Mouse (Mus musculus): ENCODE measurements around the gene Tap2. TPM values are rescaled to one million over a fixed set of nuclear protein-coding genes. Genes with fewer than 3 reads are reported as not detected.

Tap2 gene
- polyA plus RNA-seq, 2 experiments from 2014 or later, result 78.9 to 260 TPM

DNA sequence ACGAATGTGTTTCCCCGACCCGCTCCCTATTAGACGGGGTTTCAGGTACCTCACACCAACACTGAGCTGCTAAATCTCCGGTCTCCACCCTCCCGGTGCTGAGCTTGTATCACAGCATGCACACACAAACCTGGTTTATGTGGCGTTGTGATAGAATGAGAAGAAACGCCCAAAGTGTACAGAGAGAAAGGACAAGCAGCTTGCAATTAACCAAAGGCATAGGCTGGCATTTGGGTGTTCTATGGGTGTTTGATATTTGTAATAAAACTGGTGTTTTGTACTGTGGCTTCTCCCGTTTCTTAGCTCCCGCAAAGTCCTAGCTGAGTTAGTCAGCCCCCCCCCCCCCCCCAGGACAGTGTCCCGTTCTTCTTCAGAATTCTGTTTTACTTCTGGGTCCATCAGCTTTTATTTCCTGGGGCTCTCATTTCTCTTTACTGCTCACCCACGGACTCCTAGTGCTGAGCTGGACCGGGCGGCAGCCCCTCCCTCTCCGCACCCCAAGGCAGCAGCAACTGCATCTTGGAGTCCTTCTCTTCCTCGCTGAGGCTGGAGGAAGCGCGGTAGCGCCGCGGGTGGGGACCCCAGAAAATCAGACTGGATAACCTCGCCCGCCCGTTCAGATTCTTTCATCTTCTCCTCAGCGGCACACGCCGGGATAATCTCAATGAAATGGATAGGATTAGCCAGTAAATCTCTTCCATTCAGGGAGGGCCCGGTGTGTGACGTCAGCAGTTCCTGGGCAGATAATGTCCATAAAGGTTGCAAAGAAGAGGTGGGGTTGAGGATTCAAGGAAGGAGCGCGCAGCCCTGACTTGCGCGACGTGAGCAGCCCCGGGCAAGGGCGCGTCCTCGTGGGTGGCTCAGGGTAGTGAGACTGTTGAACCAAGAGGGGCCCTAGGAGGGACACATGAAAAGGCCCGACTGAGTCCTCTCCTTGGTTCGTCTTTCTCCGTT lies 6.1 kb upstream of the Tap2 start, which contains the start of gene Psmb8:
Gene Psmb8, plus strand, starts transcription at position 781 of the 954 bp plus-strand sequence.
- peak; percentile 35 for ATAC-seq

DNA sequence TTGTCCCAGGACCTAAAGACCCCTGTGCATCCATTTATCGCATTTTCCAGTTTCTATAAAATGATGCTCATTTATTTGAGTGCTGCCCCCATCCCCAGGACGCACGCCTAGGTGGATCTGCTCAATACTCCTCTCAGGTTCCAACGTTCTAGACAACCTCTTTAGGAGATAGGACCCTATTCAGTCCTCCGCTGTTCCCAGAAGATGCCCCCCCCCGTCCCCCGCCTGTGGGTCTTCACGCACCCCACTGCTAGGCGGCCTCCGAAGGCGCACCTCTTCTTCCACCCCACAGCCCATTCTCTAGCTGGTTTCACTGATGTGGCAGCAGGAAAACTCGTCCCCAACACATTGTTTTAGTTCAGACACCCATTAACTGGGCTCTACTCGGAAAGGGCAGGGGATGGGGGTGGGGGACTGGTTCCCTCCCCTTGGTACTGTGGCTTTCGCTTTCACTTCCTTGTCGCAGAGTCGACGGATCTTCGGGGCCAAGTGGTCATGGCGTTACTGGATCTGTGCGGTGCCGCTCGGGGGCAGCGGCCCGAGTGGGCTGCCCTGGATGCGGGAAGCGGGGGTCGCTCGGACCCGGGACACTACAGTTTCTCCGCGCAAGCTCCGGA lies 5.3 kb upstream of the Tap2 start:
- peak; percentile 72 for ATAC-seq

DNA sequence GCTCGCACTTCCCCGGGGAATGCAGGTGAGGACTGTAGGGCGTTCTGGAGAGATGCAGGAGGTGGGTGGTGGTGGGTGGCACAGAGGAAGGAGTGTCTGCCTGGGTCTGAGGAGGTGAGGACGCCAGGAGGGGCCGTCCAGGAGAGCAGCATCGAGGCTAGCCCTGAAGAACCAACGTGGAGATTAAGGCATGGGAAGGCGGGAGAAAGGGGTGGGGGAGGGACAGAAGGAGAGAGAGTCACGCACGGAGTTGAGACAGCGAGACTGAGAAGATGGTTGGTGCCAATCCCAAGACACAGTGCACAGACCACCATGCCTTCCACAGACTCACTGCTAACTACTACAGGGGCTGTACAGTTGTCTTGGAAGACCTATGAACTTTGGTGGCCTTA lies 4.8 kb upstream of the Tap2 start:
- ATAC-seq, result peak; percentile 8

DNA sequence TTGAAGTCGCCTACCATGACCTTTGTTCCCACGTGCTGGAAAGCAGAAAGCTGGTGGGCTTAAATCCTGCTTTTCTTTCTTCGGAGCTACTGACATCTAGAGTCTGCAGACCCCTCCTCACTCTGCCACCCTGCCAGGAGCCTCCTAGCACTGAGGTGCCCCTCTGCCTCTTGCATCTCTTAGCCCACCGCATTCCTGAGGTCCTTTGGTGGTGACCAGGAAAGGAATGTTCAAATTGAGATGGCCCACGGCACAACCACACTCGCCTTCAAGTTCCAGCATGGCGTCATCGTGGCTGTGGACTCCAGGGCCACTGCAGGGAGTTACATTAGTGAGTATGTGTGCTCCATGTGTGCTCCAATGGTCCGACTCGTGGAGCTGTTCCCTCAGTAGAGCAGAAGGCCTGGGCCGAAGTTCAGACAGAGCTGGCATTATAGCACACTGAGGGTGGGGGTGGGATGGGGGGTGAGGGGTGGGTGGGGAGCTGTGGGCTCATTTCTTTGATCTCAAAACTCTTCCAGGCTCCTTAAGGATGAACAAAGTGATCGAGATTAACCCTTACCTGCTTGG lies 4.2 kb upstream of the Tap2 start:
- ATAC-seq, result no peak

DNA sequence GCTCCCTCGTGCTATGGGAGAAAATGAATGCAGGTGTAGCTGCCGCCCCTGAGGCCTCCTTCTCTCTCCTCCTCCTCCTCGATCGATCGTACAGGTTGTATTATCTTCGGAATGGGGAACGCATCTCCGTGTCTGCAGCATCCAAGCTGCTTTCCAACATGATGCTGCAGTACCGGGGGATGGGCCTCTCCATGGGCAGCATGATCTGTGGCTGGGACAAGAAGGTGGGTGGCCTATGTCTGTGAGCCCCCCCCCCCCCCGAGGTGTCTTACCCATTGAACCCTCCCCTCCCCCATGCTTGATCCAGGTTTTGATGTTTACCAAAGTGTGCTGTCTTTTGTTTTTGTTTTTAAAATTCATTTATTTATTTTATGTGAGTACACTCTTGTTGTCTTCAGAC lies 3.3 kb upstream of the Tap2 start:
- no peak for ATAC-seq

DNA sequence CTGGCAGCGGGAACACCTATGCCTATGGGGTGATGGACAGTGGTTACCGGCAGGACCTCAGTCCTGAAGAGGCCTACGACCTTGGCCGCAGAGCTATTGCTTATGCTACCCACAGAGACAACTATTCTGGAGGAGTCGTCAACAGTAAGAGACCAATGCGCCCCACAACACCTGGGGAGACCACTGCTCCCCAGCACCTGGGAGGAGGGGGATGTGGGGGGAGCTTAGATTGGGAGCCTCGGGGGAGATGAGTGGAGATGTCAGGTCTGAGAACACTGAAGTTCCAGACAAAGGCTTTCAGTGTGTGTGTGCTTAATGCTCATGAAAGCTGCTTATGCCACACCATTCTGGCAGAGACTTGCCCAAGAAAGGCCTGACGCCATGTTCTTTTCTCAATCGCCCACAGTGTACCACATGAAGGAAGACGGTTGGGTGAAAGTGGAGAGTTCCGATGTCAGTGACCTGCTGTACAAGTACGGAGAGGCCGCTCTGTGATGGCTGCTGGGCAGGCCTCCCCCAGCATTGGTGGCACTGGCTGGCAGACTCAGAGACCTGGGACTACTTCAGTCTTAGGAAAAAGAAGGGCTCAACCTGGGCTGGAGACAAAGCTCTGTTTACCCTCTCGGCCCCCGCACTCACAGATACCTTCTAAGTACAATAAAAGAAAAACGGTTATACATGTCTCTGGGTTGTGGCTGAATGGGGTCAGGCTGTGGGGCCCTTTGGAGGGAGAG lies 2.4 kb upstream of the Tap2 start:
- no peak for ATAC-seq

DNA sequence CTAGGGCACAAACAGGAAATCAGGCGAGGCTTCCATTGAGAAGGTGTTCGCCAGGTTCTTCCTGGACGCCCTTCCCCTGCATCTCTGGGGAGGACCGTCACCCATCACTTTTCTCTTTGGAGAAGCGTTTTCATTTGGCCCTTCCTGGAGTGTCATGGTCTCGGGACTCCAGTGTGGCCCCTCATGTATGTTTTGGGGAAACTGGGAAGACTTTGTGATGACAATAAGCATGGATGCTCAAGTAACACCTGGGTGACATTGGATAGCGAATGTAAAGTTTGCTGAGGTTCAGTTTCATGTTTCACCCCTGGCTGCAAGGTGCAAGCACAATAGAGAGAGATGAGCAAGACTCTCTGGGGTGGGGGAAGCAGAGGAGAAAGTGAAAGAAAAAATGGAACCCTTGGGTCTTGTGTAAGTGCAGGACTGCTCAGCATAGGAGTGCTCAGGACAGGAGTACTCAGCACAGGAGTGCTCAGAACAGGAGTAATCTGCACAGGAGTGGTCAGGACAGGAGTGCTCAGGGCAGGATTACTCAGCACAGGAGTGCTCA lies 1.7 kb upstream of the Tap2 start:
- ATAC-seq, result no peak

DNA sequence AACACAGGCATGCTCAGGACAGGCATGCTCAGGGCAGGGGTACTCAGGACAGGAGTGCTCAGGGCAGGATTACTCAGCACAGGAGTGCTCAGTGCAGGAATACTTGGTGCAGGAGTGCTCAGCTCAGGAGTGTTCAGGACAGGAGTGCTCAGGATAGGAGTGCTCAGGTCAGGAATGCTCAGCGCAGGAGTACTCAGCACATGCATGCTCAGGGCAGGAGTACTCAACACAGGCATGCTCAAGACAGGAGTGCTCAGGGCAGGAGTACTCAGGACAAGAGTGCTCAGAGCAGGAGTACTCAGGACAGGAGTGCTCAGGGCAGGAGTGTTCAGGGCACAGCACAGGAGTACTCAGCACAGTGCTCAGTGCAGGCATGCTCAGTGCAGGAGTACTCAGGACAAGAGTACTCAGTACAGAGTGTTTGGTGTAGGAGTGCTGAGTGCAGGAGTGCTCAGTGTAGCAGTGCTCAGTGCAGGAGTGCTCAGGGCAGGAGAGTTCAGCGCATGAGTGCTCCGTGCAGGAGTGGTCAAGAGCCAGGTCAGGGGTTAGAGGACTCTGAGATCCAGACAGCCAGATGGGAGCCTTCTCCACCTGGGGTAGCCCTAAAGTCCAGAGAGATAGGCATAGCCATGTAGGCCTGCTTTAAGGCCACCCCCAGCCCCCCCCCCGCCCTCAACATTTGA lies 426 bp upstream of the Tap2 start:
- no peak for ATAC-seq

DNA sequence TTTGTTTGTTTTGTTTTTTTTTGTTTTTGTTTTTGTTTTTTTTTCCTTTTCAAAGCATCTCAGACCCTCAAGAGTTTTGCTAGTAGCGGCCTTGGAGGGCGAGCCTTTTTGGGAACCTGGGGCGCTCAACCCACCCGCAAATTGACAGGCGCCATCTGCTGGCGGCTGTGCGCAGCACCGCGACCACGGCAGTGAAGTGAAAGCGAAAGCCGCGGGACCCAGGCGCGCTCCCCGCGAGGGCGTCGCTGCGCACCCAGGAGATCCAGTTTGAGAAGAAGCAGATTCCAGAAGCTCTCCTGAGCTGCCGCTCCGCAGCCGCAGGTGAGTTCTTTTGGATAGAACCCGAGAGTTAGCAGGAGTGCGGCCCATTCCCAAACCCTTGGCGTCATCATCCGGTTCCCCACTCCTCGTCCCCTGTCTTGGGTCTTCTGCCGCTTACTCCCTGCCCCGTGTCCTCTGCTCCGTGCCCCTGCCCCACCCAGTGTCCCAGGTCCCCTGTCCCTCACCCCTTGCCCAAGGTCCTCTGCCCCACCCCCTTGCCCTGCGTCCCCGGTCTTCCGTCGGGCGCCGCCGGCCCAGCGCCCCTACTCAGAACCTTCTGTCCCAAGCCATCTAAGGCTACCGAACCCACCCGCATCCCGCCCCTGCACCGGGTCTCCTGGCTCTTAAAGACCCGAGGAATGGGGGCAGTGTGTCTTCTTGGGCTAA lies 1.1 kb downstream of the Tap2 start:
- ATAC-seq, result peak; percentile 58

DNA sequence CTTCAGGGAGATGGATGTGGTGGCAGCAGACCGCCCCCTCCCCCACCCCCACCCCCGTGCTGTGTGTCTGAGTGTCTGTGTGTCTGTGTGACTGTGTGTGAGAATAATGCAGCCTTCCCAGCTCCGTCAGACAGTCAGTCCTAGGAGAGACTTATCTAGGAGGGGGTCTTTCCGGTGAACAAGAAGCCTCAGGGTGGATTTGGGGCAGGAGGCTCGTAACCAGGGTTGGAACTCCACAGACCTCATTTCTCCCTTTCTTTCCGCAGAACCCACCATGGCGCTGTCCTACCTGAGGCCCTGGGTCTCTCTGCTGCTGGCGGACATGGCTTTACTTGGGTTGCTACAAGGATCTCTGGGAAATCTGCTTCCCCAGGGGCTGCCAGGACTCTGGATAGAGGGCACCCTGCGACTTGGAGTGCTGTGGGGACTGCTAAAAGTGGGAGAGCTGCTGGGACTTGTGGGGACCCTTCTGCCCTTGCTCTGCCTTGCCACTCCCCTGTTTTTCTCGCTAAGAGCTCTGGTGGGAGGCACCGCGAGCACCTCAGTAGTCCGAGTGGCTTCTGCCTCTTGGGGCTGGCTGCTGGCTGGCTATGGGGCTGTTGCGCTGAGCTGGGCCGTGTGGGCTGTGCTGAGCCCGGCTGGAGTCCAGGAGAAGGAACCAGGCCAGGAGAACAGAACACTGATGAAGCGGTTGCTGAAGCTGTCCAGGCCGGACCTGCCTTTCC lies 1.9 kb downstream of the Tap2 start:
- ATAC-seq, result no peak

DNA sequence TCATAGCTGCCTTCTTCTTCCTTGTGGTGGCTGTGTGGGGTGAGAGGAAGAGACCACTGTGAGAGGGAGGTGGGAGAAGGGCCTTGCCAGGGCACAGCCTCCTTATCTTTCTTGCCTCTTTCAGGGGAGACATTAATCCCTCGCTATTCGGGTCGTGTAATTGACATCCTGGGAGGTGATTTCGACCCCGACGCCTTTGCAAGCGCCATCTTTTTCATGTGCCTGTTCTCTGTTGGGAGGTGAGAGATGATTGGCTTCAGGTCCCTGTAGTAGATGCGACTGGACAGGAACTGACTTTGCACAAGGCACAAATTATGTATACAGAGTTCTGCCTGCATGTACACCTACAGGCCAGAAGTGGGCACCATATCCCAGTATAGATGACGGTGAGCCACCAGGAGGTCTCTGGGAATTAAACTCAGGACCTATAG lies 2.4 kb downstream of the Tap2 start:
- ATAC-seq, result peak; percentile 57

DNA sequence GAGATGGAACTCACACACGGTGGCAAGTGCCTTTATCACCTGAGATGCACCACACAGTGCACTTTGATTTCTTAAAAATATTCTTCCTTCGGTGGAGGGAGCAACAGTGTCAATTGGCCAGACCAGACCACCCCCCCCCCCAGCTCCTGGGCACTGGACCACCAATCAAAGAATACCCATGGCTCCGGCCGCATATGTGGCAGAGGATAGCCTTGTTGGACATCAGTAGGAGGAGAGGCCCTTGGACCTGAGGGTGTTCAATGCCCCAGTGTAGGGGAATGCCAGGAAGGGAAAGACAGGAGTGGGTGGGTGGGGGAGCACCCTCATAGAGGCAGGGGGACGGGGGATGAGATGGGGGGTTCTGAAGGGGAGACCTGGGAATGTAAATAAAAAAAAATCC lies 3.4 kb downstream of the Tap2 start:
- ATAC-seq, result no peak

DNA sequence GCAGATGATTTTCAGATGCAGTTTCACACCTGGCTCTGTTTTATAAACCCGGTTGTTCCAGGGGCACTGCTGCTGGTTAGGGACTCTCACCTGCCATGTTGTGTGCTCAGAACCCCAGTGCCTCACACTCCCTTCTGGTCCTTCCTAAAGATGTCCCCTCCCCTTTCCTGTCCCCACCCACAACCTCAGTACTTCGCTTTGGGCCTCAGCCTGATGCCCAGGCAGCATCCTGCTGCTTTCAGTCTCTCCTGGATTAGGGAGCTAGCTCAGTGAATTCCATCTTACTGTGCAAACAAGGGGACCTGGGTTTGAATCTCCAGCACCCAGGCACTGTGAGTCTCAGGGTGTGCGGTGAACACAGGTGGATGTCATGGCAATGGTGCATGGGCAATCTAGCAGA lies 4.1 kb downstream of the Tap2 start:
- ATAC-seq, result no peak

DNA sequence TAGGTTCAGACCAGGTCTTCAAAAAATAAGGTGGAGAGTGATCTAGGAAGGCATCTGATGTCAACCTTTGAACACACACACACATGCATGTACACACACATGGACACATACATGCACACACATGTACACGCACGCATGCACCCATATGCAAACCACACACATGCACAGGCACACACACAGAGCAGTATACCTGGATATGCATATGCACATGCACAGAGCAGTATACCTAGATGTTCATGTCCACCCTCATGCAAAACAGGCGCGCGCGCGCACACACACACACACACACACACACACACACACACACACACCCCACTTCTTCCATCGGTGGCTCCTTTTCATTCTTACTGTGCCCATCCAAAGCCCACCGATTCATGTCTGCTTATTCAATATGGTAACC lies 4.5 kb downstream of the Tap2 start:
- no peak for ATAC-seq

DNA sequence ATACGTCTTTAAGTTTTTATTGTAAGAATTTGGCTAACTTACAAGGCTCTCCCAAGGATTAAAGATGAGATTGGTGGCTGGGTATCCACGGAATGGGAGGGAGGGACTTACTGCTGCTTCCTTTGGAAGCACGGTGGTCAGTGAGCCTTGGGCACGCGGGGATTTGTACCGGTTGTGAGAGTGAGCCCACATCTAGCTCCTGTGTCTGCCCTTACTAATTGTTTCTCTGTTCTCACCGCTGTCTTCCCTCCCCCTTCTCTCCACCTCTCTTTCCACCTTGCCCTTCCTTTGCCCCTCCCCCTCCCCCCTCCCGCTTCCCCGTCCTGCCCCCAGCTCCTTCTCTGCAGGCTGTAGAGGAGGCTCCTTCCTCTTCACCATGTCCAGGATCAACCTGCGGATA lies 5.1 kb downstream of the Tap2 start:
- no peak for ATAC-seq

DNA sequence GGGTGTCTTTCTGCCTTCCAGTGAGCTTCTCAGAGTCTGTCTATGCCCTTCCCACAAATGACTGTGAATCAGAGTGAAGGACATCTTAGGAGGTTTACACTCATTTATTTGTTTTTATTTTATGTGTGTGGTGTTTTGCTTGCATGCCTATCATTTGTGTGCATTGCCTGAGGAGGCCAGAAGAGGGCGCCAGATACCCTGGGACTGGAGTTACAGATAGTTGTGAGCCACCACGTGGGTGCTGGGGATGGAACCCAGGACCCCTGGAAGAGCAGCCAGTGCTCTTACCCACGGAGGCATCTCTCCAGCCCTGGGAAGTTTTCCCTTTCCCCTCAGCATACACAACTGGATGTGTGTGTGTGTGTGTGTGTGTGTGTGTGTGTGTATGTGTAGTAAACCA lies 6.4 kb downstream of the Tap2 start:
- ATAC-seq, result no peak

DNA sequence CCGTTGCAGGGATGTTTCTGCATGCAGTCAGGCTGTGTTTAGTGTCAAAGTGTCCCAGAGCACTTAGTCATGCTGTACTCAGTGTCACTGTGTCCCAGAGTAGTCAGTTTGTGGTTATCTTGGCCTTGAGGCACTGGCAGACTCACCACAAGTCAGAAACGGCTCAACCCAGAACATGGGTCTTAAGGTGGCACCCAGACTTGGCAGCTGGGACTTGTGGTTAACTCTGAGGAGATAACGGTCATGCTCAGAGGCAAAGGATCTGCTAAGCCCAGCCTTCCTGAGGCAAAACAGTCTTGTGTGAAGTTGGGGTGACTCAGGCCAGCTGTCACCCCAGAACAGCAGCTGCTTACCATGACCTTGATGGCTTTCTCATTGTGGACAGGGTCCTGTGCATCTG lies 7.3 kb downstream of the Tap2 start:
- peak; percentile 40 for ATAC-seq

DNA sequence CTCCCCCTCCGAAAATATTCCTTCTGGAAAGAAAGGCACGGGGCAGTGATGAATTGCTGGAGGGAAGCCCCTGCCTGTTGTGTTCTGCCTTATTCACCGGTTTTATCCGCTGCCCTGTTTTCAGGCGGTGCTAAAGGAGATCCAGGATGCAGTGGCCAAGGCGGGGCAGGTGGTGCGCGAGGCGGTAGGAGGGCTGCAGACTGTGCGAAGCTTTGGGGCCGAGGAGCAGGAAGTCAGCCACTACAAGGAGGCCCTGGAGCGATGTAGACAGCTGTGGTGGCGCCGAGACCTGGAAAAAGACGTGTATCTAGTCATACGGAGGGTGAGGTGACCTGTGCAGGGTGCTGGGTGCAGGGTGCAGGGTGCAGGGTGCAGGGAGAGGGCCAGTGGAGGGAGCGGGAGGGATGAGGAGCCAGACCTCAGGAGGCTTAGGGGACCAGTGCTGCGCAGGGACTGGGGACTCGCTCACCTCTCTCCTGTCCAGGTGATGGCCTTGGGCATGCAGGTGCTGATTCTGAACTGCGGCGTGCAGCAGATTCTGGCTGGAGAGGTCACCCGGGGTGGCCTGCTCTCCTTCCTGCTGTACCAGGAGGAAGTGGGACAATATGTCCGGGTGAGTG lies 8.5 kb downstream of the Tap2 start:
- peak; percentile 76 for ATAC-seq

DNA sequence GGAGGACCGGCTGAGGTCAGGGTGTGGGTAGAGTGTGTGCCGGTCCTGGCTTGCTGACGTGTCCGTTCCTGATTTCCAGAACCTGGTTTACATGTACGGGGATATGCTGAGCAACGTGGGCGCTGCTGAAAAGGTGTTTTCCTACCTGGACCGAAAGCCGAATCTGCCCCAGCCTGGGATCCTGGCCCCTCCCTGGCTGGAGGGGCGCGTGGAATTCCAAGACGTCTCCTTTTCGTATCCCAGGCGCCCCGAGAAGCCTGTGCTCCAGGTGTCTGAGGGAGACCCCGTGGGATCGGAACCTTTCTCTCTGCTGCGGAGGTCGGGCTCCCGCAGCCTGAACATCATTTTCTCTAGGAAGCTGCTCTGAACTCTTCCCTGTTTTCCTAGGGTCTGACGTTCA lies 10.6 kb downstream of the Tap2 start:
- no peak for ATAC-seq

DNA sequence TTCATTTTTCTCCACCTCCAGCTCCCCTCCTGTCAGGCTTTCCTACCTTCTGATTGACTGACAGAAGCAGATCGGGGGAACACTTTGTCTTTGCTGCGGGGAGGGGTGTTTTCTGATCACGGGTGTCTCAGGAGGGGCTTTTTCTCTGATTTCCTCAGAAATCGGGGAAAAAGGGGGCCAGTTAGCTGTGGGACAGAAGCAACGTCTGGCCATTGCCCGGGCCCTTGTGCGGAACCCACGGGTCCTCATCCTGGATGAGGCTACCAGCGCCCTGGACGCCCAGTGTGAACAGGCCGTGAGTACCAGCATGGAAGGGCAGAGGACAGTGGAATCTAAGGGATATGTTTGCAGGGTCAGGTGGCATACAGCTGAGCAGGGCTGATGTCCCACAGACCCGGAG lies 11.8 kb downstream of the Tap2 start:
- ATAC-seq, result no peak
